Mouse (Mus musculus): ENCODE results near the gene Gfi1b. TPM values are rescaled to one million over a fixed set of nuclear protein-coding genes. Genes with fewer than 3 reads are reported as not detected.
A peak's percentile ranks its signal among the peaks of the same experiment; 100 is the strongest.

Gene Gfi1b
- polyA plus RNA-seq, 1 experiment from 2014 or later = not detected

DNA sequence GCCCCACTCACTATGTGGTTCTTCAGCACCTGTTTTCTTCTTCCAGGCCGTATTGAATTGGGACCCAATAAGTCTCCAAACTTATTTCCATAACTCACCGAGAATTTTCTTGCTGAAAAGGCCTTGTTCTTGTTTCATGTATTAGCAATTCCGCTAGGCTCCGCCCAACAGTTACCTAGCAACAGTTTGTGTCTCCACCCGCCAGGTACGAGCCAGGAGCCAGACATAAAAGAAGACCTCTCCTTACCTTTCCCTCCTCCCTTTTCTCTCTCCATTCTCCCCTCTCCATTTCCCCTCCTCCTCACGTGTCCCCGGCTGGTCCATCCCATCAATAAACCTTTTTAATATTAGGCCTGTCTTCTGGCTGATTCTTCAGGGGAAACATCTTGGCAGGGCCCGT lies 16.6 kb upstream of the Gfi1b start:
- Histone ChIP-seq H3K36me3 (ENCODE audit: control insufficient read depth, insufficient read depth) (no peaks in the 10 kb centered on the region; the same call in 1 of the 2 replicates), H3K27ac (ENCODE audit: low read depth, low read length) (no peak overlapping the region), H3K27me3 (replicated peaks; ENCODE audit: control insufficient read depth, insufficient read depth, low read length) (no peaks in the 10 kb centered on the region), H3K4me3 (ENCODE audit: low read depth, low read length) (no peak overlapping the region), H3K4me1 (replicated peaks; ENCODE audit: control insufficient read depth, insufficient read depth, low read length) (no peaks in the 10 kb centered on the region; the same call in 1 of the 2 replicates), H3K4me2 (replicated peaks; ENCODE audit: low read depth) (peak overlapping the region; percentile 43), H3K9me3 (ENCODE audit: control insufficient read depth) (no peaks in the 10 kb centered on the region), H3K9ac (ENCODE audit: low read depth, low read length) (no peak overlapping the region)
- ATAC-seq = no peak
- no peak for TF ChIP-seq CTCF (IDR thresholded peaks at IDR 0.05; ENCODE audit: low read depth)
- 17% methylated on average over 9 of the region's 9 CpGs for WGBS

DNA sequence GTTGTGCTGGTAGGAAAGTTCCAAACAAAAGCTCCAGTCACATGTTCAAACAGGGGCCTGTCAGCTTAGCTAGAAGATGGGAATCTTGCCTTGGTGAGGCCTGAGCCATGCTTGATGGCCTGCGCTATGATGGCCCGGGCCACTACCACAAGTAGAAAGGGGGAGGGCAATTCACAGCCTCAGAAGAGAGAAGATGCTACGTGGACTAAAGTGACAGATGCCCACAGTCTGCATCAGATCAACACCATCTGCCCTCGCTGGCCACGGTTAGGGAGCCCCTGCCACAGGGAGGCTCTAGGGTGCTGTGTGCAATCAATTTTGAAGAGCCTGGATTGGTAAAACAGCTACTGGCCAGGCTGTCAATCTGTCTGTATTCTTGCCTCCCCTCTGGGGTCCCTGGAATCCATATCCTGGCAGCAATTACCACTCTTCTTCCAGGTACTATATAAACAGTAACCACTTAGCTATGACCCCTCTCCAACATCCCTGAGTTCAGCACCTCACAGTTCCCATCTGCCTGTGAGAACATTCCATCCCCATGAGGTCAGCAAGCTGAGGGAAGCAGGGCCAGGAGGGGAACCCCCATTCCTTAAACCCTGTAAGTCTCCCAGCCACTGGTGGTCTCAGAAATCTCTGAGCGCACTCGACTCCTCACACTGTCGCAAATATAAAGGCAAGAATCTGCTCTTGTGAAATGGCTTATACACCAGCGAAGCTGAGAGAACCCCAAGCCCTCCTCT lies 15.5 kb upstream of the Gfi1b start:
- H3K36me3 ChIP-seq (ENCODE audit: control insufficient read depth, insufficient read depth) = no peaks in the 10 kb centered on the region; the same call in 1 of the 2 replicates
- H3K27me3 ChIP-seq (replicated peaks; ENCODE audit: control insufficient read depth, insufficient read depth, low read length) = no peaks in the 10 kb centered on the region
- no peak overlapping the region for H3K27ac ChIP-seq (ENCODE audit: low read depth, low read length)
- ATAC-seq = no peak
- TF ChIP-seq CTCF (IDR thresholded peaks at IDR 0.05; ENCODE audit: low read depth) = no peak
- H3K4me2 ChIP-seq (replicated peaks; ENCODE audit: low read depth) = no peak overlapping the region
- H3K9ac ChIP-seq (ENCODE audit: low read depth, low read length) = no peak overlapping the region
- no peaks in the 10 kb centered on the region for H3K9me3 ChIP-seq (ENCODE audit: control insufficient read depth)
- H3K4me1 ChIP-seq (replicated peaks; ENCODE audit: control insufficient read depth, insufficient read depth, low read length) = no peaks in the 10 kb centered on the region; the same call in 1 of the 2 replicates
- WGBS = 69% methylated on average over 9 of the region's 9 CpGs
- no peak overlapping the region for H3K4me3 ChIP-seq (ENCODE audit: low read depth, low read length)

GRCm38 (mm10) chr2:28635199-28635598 lies 13.4 kb upstream of the Gfi1b start:
- Histone ChIP-seq H3K4me1 (replicated peaks; ENCODE audit: control insufficient read depth, insufficient read depth, low read length) (no peaks in the 10 kb centered on the region), H3K9ac (ENCODE audit: low read depth, low read length) (no peak overlapping the region), H3K27ac (ENCODE audit: low read depth, low read length) (no peak overlapping the region), H3K4me3 (ENCODE audit: low read depth, low read length) (no peak overlapping the region), H3K4me2 (replicated peaks; ENCODE audit: low read depth) (no peak overlapping the region), H3K36me3 (ENCODE audit: control insufficient read depth, insufficient read depth) (no peaks in the 10 kb centered on the region), H3K27me3 (replicated peaks; ENCODE audit: control insufficient read depth, insufficient read depth, low read length) (no peaks in the 10 kb centered on the region), H3K9me3 (ENCODE audit: control insufficient read depth) (no peaks in the 10 kb centered on the region)
- WGBS = 54% methylated on average over 1 of the region's 1 CpGs
- no peak for TF ChIP-seq CTCF (IDR thresholded peaks at IDR 0.05; ENCODE audit: low read depth)
- ATAC-seq = no peak

GRCm38 (mm10) chr2:28633136-28633535 lies 11.4 kb upstream of the Gfi1b start:
- Histone ChIP-seq H3K9me3 (ENCODE audit: control insufficient read depth) (no peaks in the 10 kb centered on the region), H3K9ac (ENCODE audit: low read depth, low read length) (no peak overlapping the region), H3K4me2 (replicated peaks; ENCODE audit: low read depth) (no peak overlapping the region), H3K4me3 (ENCODE audit: low read depth, low read length) (no peak overlapping the region), H3K36me3 (ENCODE audit: control insufficient read depth, insufficient read depth) (no peaks in the 10 kb centered on the region), H3K27ac (ENCODE audit: low read depth, low read length) (peak overlapping the region; percentile 35; the same call in 1 of the 2 replicates), H3K4me1 (replicated peaks; ENCODE audit: control insufficient read depth, insufficient read depth, low read length) (no peaks in the 10 kb centered on the region; the same call in 1 of the 2 replicates), H3K27me3 (replicated peaks; ENCODE audit: control insufficient read depth, insufficient read depth, low read length) (no peaks in the 10 kb centered on the region)
- TF ChIP-seq CTCF (IDR thresholded peaks at IDR 0.05; ENCODE audit: low read depth) = peak; percentile 56
- no peak for ATAC-seq
- 49% methylated on average over 4 of the region's 4 CpGs for WGBS

- Histone ChIP-seq H3K36me3 (ENCODE audit: control insufficient read depth, insufficient read depth) (no peaks in the 10 kb centered on the region), H3K9ac (ENCODE audit: low read depth, low read length) (no peak overlapping the region), H3K4me2 (replicated peaks; ENCODE audit: low read depth) (no peak overlapping the region), H3K27ac (ENCODE audit: low read depth, low read length) (peak overlapping the region; percentile 73), H3K27me3 (replicated peaks; ENCODE audit: control insufficient read depth, insufficient read depth, low read length) (no peaks in the 10 kb centered on the region), H3K9me3 (ENCODE audit: control insufficient read depth) (no peaks in the 10 kb centered on the region), H3K4me3 (ENCODE audit: low read depth, low read length) (no peak overlapping the region), H3K4me1 (replicated peaks; ENCODE audit: control insufficient read depth, insufficient read depth, low read length) (no peaks in the 10 kb centered on the region; the same call in 1 of the 2 replicates)
- 46% methylated on average over 1 of the region's 1 CpGs for WGBS
- no peak for TF ChIP-seq CTCF (IDR thresholded peaks at IDR 0.05; ENCODE audit: low read depth)
- ATAC-seq = peak; percentile 56
These were observed 10.8 kb upstream of the Gfi1b start for GRCm38 (mm10) chr2:28632626-28633025.

GRCm38 (mm10) chr2:28629911-28630381 lies 8.2 kb upstream of the Gfi1b start:
- no peak overlapping the region for H3K9ac ChIP-seq (ENCODE audit: low read depth, low read length)
- H3K27me3 ChIP-seq (replicated peaks; ENCODE audit: control insufficient read depth, insufficient read depth, low read length) = no peaks in the 10 kb centered on the region
- TF ChIP-seq CTCF (IDR thresholded peaks at IDR 0.05; ENCODE audit: low read depth) = no peak
- peak overlapping the region; percentile 83; the same call in 1 of the 2 replicates for H3K27ac ChIP-seq (ENCODE audit: low read depth, low read length)
- H3K36me3 ChIP-seq (ENCODE audit: control insufficient read depth, insufficient read depth) = no peaks in the 10 kb centered on the region
- peak overlapping the region; percentile 13; the same call in 1 of the 2 replicates for H3K4me2 ChIP-seq (replicated peaks; ENCODE audit: low read depth)
- WGBS = 13% methylated on average over 4 of the region's 4 CpGs
- H3K4me1 ChIP-seq (replicated peaks; ENCODE audit: control insufficient read depth, insufficient read depth, low read length) = no peaks in the 10 kb centered on the region; the same call in 1 of the 2 replicates
- peak; percentile 89 for ATAC-seq
- H3K9me3 ChIP-seq (ENCODE audit: control insufficient read depth) = no peaks in the 10 kb centered on the region
- no peak overlapping the region for H3K4me3 ChIP-seq (ENCODE audit: low read depth, low read length)

Data from intestine, postnatal 0 days (tissue).